Mouse (Mus musculus) forebrain, embryonic 14.5 days (tissue): Measurements from ENCODE around the gene Lyl1. TPM values are rescaled to one million over a fixed set of nuclear protein-coding genes. Genes with fewer than 3 reads are reported as not detected.

Experiments used
- ATAC-seq: fragments of 200-750 bp; cut with Nextera tagmentation; 2 replicates; pipeline ENCODE4 v1.8.0; 2017; ENCODE audit warnings: mild to moderate bottlenecking, moderate library complexity
- DNase-seq: peaks from one replicate; pipeline ENCODE4 v3.0.0-alpha.2; 2015; ENCODE audit warnings: low spot score
- H3K27ac ChIP-seq: fragments of 300-500 bp; sonication (generic); 2 replicates; pipeline ENCODE4 v1.5.1; 2014; ENCODE audit warnings: low read depth, mild to moderate bottlenecking, control low read depth, low read length, moderate library complexity
- H3K27me3 ChIP-seq: fragments of 300-500 bp; sonication (generic); replicated peaks from 2 replicates; pipeline ENCODE4 v1.6.1; 2014; ENCODE audit warnings: low read length, control low read depth, mixed read lengths; ENCODE audit not compliant: control insufficient read depth, insufficient read depth
- H3K36me3 ChIP-seq: fragments of 300-500 bp; sonication (generic); 2 replicates; pipeline ENCODE4 v1.6.1; 2014; ENCODE audit warnings: low read length, control low read depth; ENCODE audit not compliant: control insufficient read depth, insufficient read depth
- H3K4me1 ChIP-seq: fragments of 300-500 bp; sonication (generic); 2 replicates; pipeline ENCODE4 v1.6.1; 2014; ENCODE audit warnings: antibody characterized with exemption, low read length, control low read depth; ENCODE audit not compliant: control insufficient read depth, insufficient read depth
- H3K4me2 ChIP-seq: fragments of 300-500 bp; sonication (generic); 2 replicates; pipeline ENCODE4 v1.6.1; 2014; ENCODE audit warnings: mild to moderate bottlenecking, control low read depth, low read length
- H3K4me3 ChIP-seq: fragments of 300-500 bp; sonication (generic); 2 replicates; pipeline ENCODE4 v1.5.1; 2014; ENCODE audit warnings: low read depth, low read length, control low read depth
- H3K9ac ChIP-seq: fragments of 300-500 bp; sonication (generic); 2 replicates; pipeline ENCODE4 v1.6.1; 2014; ENCODE audit warnings: mild to moderate bottlenecking, low read length, control low read depth, moderate library complexity
- H3K9me3 ChIP-seq: fragments of 300-500 bp; sonication (generic); replicated peaks from 2 replicates; pipeline ENCODE4 v1.6.1; 2016; ENCODE audit warnings: low read length, control low read depth, mixed read lengths; ENCODE audit not compliant: control insufficient read depth
- WGBS: fragments of 180-500 bp; shearing (Covaris S2); extraction: QIAGEN DNeasy Blood & Tissue Kit; methylation state at CpG from one replicate; pipeline ENCODE4 v1.1.7; 2014; 5-methylcytosine and 5-hydroxymethylcytosine counted together
- polyA plus RNA-seq: library from polyadenylated mRNA; unstranded; fragments of >200 nt; fragmentation: Nextera tagmentation; extraction: Ambion mirVana; gene quantifications from 2 replicates; pipeline ENCODE4 v1.2.1, GENCODE M21; 2014

Lyl1 gene
- polyA plus RNA-seq, 1 experiment from 2014 or later: 2.9 TPM

GRCm38 (mm10) chr8:84698288-84698687 is 3.0 kb upstream of the Lyl1 start:
- no peak for ATAC-seq
- Histone ChIP-seq H3K4me1 (peaks cover 4% of the 10 kb centered on the region; the same call in 1 of the 2 replicates), H3K4me3 (no peak overlapping the region), H3K4me2 (no peak overlapping the region), H3K36me3 (peaks cover 51% of the 10 kb centered on the region), H3K27ac (no peak overlapping the region), H3K9me3 (no peaks in the 10 kb centered on the region), H3K27me3 (peaks cover 19% of the 10 kb centered on the region), H3K9ac (no peak overlapping the region)
- 90% methylated on average over 5 of the region's 5 CpGs for WGBS
- no peak for DNase-seq

GRCm38 (mm10) chr8:84698929-84699401 is 2.3 kb upstream of the Lyl1 start:
- H3K27ac ChIP-seq: peak overlapping the region; percentile 70
- DNase-seq (no peak), ATAC-seq (no peak)
- WGBS: 89% methylated on average over 9 of the region's 9 CpGs
- H3K27me3 ChIP-seq: peaks cover 23% of the 10 kb centered on the region
- H3K9me3 ChIP-seq: no peaks in the 10 kb centered on the region
- no peak overlapping the region for H3K4me3 ChIP-seq
- peaks cover 47% of the 10 kb centered on the region for H3K36me3 ChIP-seq
- H3K4me2 ChIP-seq: no peak overlapping the region
- H3K4me1 ChIP-seq: peaks cover 8% of the 10 kb centered on the region
- H3K9ac ChIP-seq: no peak overlapping the region

- no peaks in the 10 kb centered on the region for H3K9me3 ChIP-seq
- H3K36me3 ChIP-seq: peaks cover 49% of the 10 kb centered on the region
- H3K4me3 ChIP-seq: no peak overlapping the region
- no peak overlapping the region for H3K9ac ChIP-seq
- H3K4me2 ChIP-seq: no peak overlapping the region
- 58% methylated on average over 7 of the region's 7 CpGs for WGBS
- H3K4me1 ChIP-seq: peaks cover 12% of the 10 kb centered on the region
- ATAC-seq (no peak), DNase-seq (peak; percentile 65)
- peak overlapping the region; percentile 52; the same call in 1 of the 2 replicates for H3K27ac ChIP-seq
- H3K27me3 ChIP-seq: peaks cover 29% of the 10 kb centered on the region
Observed at GRCm38 (mm10) chr8:84699861-84700322, 1.4 kb upstream of the Lyl1 start.

GRCm38 (mm10) chr8:84700526-84700925 is 731 bp upstream of the Lyl1 start:
- Histone ChIP-seq H3K4me2 (no peak overlapping the region), H3K4me1 (peaks cover 12% of the 10 kb centered on the region), H3K27me3 (peaks cover 29% of the 10 kb centered on the region), H3K27ac (peak overlapping the region; percentile 52; the same call in 1 of the 2 replicates), H3K9me3 (no peaks in the 10 kb centered on the region), H3K9ac (no peak overlapping the region), H3K36me3 (peaks cover 43% of the 10 kb centered on the region), H3K4me3 (no peak overlapping the region)
- DNase-seq: no peak
- ATAC-seq: no peak
- 87% methylated on average over 5 of the region's 5 CpGs for WGBS

GRCm38 (mm10) chr8:84702561-84702960 is 1.3 kb downstream of the Lyl1 start:
- Histone ChIP-seq H3K9ac (no peak overlapping the region), H3K36me3 (peaks cover 27% of the 10 kb centered on the region), H3K27me3 (peaks cover 34% of the 10 kb centered on the region), H3K4me3 (no peak overlapping the region), H3K27ac (no peak overlapping the region), H3K4me2 (peak overlapping the region; percentile 7; the same call in 1 of the 2 replicates), H3K9me3 (no peaks in the 10 kb centered on the region), H3K4me1 (peaks cover 17% of the 10 kb centered on the region)
- 76% methylated on average over 9 of the region's 9 CpGs for WGBS
- DNase-seq (no peak), ATAC-seq (no peak)

GRCm38 (mm10) chr8:84702963-84703465 is 1.8 kb downstream of the Lyl1 start:
- Histone ChIP-seq H3K4me1 (peaks cover 21% of the 10 kb centered on the region), H3K36me3 (peaks cover 27% of the 10 kb centered on the region), H3K27ac (no peak overlapping the region), H3K9ac (no peak overlapping the region; the same call in 1 of the 2 replicates), H3K9me3 (no peaks in the 10 kb centered on the region), H3K27me3 (peaks cover 38% of the 10 kb centered on the region), H3K4me2 (0 out of 2 replicates have a peak overlapping the region, but pooled peaks have one; percentile 52), H3K4me3 (no peak overlapping the region)
- DNase-seq (no peak), ATAC-seq (no peak)
- WGBS: 75% methylated on average over 6 of the region's 6 CpGs

GRCm38 (mm10) chr8:84703466-84704249 is 2.4 kb downstream of the Lyl1 start:
- H3K9me3 ChIP-seq: no peaks in the 10 kb centered on the region
- no peak for DNase-seq
- peak overlapping the region; percentile 43 for H3K9ac ChIP-seq
- no peak for ATAC-seq
- peak overlapping the region; percentile 90 for H3K27ac ChIP-seq
- no peak overlapping the region for H3K4me3 ChIP-seq
- peaks cover 25% of the 10 kb centered on the region for H3K4me1 ChIP-seq
- H3K4me2 ChIP-seq: peak overlapping the region; percentile 52
- H3K36me3 ChIP-seq: peaks cover 23% of the 10 kb centered on the region
- peaks cover 41% of the 10 kb centered on the region for H3K27me3 ChIP-seq
- 16% methylated on average over 33 of the region's 38 CpGs for WGBS

- peak overlapping the region; percentile 75 for H3K9ac ChIP-seq
- WGBS: 4% methylated on average over 16 of the region's 16 CpGs
Observed at GRCm38 (mm10) chr8:84704356-84704755, 3.1 kb downstream of the Lyl1 start.

More at GRCm38 (mm10) chr8:84704356-84704755, 3.1 kb downstream of the Lyl1 start:
- Histone ChIP-seq H3K4me3 (peak overlapping the region; percentile 27; the same call in 1 of the 2 replicates), H3K9me3 (no peaks in the 10 kb centered on the region), H3K27me3 (peaks cover 44% of the 10 kb centered on the region), H3K4me2 (peak overlapping the region; percentile 52), H3K4me1 (peaks cover 23% of the 10 kb centered on the region), H3K36me3 (peaks cover 16% of the 10 kb centered on the region), H3K27ac (peak overlapping the region; percentile 90)
- ATAC-seq (no peak; the same call in 1 of the 2 replicates), DNase-seq (peak; percentile 83)
